Mouse (Mus musculus): ENCODE data around the gene Rbpjl.

DNA sequence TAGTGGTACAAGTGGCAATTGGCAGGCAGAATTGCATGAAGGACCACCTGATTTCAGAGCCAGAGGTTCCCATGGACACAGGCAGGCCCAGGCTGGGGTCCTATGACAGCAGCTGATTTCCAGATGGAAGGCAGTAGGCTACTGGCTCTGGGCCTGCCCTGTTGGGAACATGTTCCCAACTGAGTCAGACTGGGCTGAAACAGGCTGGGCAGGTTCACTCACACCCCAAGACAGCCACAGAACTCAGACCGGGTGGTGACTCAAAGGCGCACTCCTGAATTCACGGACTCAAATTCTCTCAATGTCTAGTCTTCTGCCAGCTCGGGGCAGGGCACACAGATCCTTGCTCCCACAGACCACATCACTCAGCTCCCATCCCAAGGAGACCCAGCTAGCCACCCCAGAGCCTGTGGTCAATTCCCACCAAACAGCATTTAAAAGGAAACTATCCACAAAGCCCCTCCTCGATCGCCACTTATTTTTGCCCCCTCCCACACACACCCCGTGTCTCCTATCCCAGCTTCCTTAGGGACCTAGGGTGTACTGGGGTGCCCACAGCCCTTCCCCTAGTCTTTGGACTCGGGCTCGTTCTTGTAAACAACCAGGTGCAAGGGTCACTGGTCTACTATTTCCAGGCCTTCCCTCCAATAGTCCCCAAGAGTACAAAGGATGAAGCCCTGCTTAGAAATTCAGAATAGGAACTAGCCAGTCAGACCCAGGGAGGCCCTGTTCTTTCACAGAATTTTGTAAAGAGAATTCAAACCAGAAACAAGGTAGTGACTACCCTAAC, 28.9 kb downstream of the Rbpjl start:
- TF ChIP-seq CTCF (conservative IDR thresholded peaks at IDR 0.05; ENCODE audit: low read length): no peak
- no peak for TF ChIP-seq POU5F1 (IDR thresholded peaks at IDR 0.05; ENCODE audit: borderline replicate concordance, low read length)
- no peak for TF ChIP-seq NANOG (IDR thresholded peaks at IDR 0.05; ENCODE audit: borderline replicate concordance, low read length)
